Mouse (Mus musculus) thymus, adult 2 months (tissue): Measurements from ENCODE around the gene Dmrtc1b.
"Not testable (repeated sequence)": the region's sequence is repeated elsewhere in the genome, so short reads cannot be mapped to it uniquely, and the experiment has no call there.

Experiments
- CTCF ChIP-seq: fragments of 200-500 bp; IDR thresholded peaks from 2 replicates; pipeline ENCODE4 v1.5.1; 2012; ENCODE audit warnings: mild to moderate bottlenecking, control low read depth, low read length, moderate library complexity, borderline replicate concordance; ENCODE audit not compliant: control insufficient read depth, poor library complexity, insufficient read depth; ENCODE audit errors: extremely low read depth
- POLR2A ChIP-seq: fragments of 200-500 bp; IDR thresholded peaks from 2 replicates; pipeline ENCODE4 v1.6.1; 2012; ENCODE audit warnings: mild to moderate bottlenecking, low read length, control low read depth, moderate library complexity; ENCODE audit not compliant: control insufficient read depth, poor library complexity, insufficient read depth; ENCODE audit errors: extremely low read depth

- not testable (repeated sequence) for TF ChIP-seq POLR2A, CTCF
These were observed 20.8 kb upstream of the Dmrtc1b start, which contains the start of gene Gm3880 for GRCm38 (mm10) chrX:102686872-102687271.
